Mouse (Mus musculus) ovary, postnatal 10 days (tissue): ENCODE data around the gene Syt16.

Experiments
- DNase-seq: peaks from one replicate; pipeline ENCODE4 v3.0.0; 2022; ENCODE audit warnings: low spot score

Gene Syt16

DNA sequence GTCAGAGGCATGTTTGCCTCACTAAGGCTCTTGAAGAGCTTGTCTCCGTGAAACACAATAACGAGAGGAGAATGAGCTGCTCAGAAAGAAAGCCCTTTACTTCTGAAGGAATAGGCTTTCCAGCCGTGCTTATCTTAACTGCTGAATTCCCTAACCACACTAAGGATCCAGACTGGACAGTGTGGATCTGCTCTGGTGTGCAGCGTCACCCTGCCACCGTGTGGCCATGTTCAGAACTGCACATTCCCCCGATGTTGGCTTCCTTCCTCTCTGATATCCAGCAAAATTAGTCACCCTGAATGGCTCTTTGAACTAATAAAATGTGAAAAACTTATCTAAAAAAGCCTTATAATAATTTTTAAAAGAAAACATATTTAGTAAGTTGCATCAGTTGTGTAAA, 16.3 kb downstream of the Syt16 start:
- peak; percentile 58 for DNase-seq

DNA sequence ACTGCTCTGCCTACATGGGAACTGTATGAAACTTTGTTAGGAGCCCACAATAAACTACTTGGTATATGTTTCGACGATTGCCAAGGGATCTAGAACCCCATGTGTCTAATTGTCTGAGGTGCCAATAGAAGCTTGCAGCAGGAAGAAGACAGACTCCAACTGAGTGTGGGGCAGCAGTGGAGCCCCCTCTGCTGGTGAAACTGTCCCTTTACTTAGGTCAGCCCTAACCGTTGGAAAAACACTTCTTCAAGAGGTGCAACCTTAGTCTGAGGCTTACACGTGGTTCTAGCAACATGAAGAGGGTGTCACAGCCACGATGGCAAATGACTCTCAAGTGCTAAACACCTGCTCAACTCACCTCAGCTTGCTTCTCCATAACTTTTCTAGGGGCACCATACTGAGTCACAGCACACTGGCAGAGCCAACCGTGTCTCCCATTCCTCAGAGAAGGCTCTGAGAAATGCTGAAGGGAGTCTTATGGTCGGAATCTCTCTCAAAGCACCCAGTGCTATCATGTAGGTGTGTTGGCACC, 17.3 kb downstream of the Syt16 start:
- no peak for DNase-seq

DNA sequence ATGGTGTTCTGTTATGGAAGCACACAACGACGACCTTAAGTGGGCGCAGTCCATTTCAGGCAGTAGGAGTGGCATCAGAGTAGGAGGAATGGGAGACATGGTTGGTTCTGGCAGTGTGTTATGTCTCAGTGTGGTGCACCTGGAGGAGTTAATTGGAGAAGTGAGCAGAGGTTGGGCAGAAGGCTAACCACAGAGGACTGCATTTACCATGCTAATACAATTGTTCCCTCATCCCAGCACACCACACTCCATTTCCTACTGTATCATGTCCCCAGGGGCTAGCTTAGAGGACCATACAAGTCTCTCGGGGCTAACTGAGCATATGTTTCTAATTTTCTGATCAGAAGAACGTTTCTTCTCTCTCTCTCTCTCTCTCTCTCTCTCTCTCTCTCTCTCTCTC, 18.0 kb downstream of the Syt16 start:
- no peak for DNase-seq

DNA sequence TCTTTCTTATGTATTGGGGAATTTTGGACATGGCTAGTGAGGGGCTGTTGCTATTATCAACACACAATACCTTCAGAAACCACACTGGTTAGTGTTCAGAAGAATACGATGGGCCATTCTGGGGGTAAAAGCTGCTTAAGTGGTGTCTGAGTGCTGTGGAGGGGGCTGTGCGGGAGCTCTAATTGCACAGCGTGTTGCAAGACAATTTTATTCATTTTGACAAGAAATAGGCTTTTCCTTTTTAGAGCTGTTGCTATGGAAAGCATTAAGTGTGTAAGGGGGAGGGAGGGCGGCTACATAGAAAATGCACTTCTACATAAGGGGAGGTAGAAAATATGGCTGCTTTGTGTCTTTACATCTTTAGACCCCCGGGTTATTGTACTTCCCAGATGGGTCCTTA, 25.8 kb downstream of the Syt16 start:
- no peak for DNase-seq

DNA sequence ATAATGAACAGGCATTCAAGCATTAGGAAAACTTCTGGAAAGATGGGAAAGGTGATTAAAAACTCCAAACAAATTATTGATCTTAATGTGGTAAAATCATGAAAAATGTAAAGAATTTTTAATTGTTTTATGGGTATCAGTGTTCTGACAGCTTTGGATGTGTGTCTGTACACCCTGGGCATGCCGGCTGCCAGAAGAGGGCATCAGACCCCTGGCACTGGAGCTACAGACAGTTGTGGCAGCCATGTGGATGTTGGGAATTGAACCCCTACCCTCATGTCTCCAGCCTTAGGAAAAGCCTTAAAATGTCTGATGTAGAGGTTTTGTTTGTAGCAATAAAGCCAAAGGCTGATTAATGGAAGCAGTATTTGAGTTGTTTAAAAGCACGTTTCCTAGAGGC, 27.5 kb downstream of the Syt16 start:
- DNase-seq: no peak

DNA sequence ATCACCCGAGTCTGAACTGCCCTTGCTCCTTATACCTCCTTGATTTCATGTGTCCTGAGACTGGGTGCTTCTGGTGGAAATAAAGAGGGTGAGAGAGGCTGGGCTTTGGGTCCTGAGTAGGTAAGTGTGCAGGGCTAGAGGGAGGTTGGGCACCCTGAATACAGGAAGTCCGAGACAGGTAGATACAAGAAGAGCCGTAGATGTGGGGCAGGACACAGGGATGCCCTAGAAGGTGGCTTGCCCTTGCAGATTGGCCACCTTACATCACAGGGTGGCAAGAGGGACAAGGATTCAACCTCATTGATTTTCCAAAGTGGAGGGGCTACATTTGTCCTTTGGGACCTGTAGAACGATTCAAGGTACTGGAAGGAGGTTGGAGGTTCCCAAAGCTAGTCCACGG, 45.8 kb downstream of the Syt16 start:
- DNase-seq: no peak

DNA sequence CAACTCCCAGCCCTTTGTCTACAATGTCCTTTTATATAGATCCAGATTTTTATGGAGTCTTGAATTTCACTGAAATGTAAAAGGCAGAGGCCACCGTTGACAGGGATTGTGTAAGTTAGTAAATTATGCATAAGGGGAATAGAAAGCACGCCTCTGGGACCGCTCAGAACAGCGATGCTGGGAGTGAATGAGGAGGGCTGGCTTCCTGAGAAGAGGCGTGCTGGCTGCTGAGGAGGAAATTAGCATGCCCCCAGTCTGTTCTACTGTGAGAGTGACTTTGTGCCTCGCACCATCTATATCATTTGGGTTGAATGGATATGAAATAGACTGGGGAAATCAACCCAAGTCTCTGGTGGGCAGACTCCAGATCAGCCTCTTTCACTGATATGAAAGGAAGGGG, 46.3 kb downstream of the Syt16 start:
- no peak for DNase-seq

DNA sequence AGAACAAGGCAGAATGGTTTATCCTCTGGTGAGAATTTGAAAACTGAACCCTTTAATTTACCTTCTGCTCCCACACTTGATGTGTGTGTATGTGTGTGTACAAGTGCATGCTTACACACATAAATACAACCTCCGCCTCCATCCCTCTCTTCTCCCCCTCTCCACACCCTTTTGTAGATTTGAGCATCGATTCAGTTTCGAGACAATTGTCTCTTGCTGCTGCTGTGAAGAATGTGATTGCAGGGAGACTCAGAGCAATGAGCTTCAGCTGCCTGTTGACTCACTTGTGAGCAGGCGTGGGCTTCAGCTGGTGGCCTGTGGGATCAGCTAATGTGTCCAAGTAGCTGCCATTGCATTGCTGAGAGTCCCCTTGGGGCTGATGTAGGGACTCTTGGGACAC, 46.8 kb downstream of the Syt16 start:
- DNase-seq: no peak

DNA sequence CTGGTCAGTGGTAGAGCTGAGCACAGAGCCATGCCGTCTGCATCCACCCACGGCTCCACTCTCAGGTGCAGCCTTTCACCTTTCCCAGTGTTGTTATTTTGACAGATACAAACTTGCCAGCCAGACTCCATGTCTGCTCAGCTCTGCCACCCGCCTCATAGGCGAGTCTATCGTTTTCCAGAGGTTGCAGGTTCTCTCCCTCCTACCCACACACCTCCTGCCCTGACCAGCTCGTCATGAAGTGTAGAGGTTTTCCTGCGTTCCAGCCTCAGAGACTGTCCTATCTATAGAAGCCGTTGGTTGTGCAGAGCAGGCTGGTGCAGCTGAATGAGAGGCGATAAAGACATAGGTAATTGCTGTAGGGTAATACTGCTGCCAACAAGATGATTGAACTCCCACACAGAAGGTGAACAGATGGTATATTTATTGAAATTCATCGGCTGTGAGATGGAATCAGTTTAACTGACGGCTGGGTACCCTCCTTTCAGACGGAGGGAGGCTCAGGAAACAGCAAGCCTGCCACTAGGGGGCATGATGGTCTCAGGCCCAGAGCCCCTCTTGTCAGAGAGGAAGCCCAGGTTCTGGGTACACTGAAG, 58.0 kb downstream of the Syt16 start:
- DNase-seq: peak; percentile 33

DNA sequence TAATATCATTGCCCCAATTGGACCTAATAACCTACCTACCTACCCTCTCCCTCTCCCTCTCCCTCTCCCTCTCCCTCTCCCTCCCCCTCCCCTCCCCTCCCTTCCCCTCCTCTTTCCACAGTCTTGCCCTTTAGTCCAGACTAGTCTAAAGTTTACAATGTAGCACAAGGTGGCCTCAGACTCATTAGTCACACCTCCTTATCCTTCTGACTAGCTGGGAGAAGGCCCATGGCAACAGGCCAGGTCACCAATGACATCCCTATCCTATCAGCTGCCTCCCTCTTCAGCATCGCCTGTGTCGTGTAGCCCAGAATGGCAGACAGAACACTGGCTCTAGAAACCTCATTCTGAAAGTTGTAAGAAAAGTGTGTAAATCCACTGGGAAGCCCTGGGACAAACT, 58.7 kb downstream of the Syt16 start:
- DNase-seq: no peak

DNA sequence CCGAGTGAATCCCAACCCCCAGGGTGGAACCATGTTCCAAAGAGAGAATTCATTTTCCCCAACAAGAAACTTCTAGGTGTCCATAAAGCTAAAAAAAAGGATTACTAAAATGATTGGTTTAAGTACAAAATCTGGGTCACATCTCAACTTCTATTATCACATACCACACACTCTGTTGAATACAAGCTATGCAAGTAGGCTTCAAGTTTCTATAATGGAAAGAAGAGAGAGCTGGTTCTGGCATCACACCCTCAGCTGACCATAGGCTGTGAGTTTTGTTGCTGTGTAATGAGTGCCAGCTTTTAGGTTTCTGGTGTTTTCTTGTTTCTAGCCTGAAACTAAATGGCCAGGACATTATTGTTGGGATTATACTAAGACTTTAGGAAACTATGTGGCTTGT, 65.1 kb downstream of the Syt16 start:
- DNase-seq: no peak

DNA sequence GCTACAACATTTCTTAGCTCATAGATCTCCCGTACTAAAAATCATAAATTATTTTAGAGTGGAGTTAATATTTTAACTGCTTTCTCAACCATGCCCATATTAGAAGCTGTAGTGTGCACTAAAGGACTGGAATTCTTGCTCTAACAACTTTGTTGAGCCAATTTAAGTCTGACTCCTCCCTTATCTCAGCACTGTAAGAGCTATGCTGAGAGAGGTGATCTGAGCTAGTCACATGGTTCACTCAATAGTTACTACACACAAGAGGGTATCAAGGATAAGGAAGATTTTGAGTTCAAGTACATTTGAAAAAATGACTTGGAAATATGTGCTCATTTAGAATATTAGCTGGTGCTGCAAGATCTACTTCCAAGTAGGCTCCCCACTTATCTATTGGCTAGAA, 71.5 kb downstream of the Syt16 start:
- no peak for DNase-seq

DNA sequence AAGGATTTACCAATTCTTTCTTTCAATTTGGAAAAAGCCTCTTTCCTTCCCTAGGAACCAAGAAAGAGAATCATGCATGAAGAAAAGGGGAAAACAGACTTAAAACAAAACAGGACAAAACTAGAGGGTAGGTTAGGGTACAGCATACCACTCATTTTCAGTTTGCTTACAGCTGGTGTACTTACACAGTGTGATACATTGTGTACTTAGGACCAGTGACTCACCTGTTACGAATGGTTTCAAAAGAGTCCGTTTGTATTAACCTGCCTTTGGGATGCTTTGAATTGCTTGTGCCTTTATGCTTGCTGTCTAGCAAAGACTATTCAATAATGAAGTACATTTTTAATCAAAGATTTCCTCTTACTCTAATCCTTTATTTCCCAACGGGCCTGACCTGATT, 78.1 kb downstream of the Syt16 start:
- no peak for DNase-seq

DNA sequence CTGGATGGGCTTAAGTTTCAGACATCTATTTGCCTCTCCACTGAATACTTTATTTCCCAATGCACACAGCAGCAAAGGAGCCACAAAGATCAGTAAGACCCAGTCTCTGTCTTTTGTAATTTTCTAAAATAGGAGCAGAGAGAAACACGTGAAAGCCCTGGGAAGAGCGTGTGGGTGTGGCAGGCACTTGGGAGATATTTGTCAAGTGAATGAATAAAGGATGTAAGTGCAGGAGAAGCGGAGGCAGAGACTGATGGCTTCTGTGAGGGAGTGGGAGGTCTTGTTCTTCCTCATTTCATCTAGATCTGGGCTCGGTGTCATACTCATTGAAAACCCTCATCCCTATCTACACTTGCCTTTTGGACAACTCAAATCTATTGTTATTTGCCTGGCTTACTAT, 78.6 kb downstream of the Syt16 start:
- DNase-seq: no peak

DNA sequence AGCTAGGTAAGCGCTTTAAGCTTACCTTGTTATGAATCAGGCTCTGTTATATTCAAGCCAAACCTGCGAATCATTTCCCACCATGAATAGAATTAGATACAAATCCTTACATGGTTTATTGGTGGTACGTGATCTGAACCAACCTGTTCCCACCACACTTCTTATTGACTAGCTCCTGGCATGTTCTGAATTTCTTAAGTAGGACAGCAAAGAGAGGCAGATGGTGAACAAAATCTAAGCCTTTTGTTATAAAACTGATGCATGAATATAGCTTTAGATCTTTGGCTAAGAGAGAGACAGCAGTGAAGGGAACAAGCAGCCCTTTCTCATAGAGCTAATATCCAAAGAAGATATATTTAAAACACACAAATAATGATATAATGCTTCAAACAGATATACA, 83.7 kb downstream of the Syt16 start:
- DNase-seq: no peak

DNA sequence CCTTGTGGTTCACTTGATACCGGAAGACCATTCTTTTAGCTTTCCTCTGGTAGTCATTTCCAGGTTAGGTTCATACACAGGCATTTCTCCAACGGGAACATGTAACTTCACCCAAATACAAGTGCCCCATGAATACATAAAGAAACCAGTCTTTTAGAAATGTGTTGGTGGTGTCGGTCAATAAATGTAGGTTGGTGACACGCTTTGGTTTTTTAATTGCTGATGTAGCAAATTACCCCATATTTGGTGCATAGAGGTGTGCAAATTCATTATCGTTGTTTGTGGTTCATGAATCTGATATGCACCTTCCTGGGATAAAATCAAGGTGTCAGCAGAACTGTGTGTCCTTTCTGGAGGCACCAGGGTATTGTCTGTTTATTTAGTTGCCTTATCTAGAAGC, 86.9 kb downstream of the Syt16 start:
- DNase-seq: no peak

DNA sequence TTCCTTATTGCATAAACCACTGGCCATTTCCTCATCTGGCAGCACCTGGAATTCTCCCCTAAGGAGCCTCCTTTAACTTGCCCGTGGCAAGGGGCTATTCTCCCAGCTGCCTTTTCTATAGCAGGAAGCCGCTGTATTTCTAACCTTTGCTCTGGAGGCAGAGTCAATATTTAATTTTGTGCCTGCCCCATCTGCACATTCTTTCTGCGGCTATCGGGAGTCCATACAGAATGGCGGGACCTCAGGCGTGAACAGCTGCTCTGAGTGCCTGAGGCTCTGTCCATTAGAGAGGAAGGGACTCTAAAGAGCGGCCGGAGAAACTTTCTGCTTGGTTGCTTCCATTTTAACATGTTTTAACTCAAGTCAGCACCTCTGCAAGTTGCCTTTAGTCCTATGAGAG, 89.6 kb downstream of the Syt16 start:
- DNase-seq: no peak

DNA sequence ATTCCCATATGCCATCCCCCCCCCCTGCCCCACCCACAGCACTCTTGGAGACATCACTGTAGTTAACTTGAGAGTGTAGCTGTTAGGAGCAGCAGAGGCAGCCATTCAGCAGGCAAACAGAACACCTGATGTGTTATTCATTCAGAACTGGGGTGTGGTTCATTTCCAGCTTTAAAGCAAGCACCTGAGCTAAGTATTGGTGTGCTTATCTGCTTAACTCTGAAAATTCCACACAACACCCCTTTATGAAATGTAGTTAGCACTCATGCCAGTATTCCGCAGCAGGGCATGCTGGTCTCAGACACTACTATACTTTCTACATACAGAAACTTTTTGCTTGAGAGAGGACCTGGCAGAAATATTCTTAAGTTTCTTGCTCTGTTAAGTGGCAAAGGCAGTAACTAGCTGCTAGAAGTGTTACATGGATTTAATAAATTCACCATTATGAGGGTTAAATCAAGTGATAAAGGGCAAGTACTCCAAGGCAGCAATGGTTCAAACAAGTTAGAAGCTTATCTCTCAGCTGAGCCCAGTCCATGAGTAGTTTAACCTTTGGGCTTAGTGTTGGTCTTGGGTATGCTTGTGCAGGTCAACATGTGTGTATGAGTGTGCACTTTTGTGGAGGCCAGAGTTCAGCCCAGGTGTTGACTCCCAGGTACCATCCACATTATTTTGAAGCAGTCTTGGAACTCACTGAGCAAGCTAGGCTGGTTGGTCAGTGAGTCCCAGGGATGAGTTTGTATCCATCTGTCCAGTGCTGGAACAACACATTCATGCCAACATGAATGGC, 92.1 kb downstream of the Syt16 start:
- DNase-seq: no peak

DNA sequence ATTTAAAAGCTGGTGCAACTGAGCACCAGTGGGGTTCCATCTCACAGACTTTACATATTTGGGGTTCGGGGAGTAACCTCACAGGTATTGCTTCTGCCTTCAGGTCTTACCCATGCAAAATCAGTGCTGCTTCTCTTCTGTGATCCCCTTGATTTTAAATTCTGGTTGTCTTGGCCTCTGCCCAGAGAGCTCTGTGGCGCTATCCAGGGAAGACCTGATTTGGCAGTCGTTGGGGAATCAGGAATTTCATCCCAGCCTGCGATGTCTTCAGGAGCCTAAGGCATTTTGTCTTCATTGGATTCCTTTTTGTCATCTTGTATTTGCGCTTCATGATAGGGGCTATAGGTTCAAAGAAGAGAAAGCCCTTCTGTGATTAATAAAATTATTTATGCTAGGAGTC, 95.1 kb downstream of the Syt16 start:
- DNase-seq: no peak

DNA sequence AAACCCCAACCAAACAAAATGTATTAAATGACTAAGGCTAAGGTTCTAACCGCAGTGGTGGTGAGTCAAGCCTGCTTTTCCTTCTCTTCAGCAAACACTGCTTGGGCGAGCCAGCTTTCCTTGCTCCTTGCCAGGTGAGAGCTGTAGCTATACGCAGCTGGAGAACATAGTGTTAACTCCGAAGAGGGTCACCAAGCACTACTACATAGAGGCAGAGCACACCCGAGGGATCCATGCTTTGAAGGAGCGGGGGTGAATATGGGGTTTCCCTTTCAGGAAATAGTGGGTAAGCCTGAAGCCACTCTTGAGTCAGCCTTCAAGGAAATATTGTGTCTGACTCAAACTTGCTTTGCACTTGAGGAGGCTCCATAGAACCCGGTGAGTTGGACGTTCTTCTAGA, 95.6 kb downstream of the Syt16 start:
- DNase-seq: no peak

DNA sequence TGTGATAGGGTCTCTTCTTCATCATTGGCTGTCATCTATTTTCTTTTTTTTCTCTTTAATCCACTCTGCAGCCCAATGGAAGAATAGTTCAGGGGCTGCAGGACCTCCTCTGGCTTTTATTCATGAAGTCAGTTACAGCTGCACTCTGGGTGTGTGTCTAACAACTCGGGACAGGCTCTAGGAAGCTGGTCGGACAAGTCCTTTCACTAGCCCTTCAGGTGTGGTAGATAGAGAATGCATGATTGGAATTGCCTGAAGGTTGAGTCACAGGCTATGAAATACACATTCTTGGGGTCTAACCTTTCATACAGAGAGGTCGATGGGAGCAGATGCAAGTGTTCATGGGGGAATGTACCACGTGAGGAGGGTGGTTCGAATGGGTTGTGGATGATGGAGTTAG, 97.2 kb downstream of the Syt16 start:
- DNase-seq: no peak

DNA sequence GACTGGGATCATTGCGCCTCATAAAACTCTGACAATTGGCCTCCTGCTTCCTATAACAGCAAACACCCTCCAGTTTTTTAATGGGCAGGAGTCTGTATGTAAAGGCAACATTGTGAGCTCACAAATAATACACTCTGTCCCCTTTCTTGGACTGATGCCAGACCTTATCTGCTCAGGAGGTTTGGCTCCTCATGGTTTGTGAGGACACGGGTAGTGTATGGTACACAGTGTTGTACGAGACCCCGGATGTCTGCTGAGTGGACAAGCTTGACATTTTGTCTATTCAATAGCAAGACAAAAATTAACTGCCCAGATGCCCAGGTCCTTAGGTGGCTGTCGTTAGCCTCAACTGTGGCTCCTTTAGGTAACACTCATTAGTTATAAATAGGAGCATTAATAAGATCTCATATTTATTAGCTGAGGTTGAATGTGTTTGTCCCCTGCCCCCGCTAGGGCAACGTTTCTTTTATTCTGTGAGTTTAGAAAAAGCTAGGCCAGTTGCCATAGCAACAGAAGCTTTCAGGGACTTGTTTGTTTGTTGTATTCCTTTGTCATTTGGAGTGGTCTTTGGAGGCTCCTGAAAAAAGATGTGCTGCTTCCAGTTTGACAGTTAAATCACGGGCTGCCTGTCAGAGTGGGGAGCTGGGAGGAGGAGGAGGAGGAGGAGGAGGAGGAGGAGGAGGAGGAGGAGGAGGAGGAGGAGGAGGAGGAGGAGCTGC, 101.3 kb downstream of the Syt16 start:
- DNase-seq: no peak

DNA sequence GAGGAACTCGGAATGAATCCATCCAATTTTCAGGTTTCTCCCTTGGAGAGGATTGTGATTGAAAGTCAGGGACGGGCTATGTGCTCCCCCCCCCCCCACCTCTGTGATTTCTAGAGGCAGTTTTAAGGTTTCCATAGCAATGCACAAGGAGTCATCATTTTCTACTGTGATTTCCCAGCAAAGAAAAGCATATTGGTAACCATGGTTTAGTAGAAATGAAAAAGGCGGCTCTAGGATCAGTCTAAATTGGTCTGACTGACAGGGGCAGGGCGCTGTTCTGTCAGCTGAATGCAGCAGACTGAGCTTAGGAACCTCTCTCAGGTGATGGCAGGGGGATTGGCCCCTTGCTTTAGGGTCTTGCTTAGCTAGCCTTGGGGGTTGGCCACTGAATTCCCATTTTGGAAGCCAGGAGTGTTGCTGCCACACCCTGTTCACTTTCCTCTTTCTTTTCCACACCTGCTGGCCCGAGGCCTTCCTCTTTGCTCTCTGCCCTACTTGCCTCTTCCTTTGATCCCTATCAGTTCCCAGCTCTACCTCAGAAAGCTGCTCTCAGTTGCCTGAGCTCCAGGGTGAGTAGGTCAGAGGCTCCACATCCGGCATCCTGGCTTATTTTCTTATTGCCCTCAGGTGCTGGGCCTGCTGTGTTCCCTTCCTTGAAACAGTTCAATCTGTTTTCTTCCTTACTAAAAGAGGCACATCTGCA, 108.5 kb downstream of the Syt16 start:
- DNase-seq: no peak
